In the genomic region with DNA sequence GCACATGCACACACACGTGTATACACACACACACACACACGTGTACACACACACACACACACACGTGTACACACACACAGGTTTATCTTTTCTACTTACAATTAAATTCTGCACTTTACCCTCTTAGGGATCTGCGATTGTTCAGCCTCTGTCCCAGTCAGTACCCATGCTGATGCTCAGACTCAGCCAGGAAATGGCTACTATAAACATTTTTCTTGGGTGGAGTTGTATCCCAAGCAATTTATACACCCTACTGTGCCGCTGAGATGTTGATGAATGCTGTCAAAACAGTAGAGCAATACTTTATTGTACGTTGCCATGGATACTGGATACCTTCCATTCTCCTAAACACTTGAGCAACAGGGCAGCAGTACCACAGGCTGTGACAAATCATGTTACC, we compare ENCODE assay signal across 30 mouse cellular contexts. TPM values are rescaled to one million over a fixed set of nuclear protein-coding genes. Genes with fewer than 3 reads are reported as not detected.
A peak's percentile ranks its signal among the peaks of the same experiment; 100 is the strongest.
DNase-seq lines count a peak whose midpoint lies in the region; ATAC-seq and TF ChIP-seq lines count a peak whose summit lies in the region.
"Had no signal": no experiment of that assay in that cellular context is flagged by ENCODE, and none has a peak within 500 bp of the region (broad histone marks: within the 10 kb centered on the region; RNA-seq: fewer than 3 reads in every experiment).

No protein-coding gene starts in this region.

- no peaks in the 10 kb centered on the region for H3K4me1 ChIP-seq in forebrain, postnatal 0 days (ENCODE audit: insufficient read depth)
- H3K4me1 ChIP-seq in forebrain, embryonic 10.5 days = no peaks in the 10 kb centered on the region
- no peaks in the 10 kb centered on the region for H3K4me1 ChIP-seq in lung, postnatal 0 days (ENCODE audit: insufficient read depth, low read depth, low read length)
- no peaks in the 10 kb centered on the region for H3K4me1 ChIP-seq in CH12.LX (ENCODE audit: control insufficient read depth in 1 of 2, insufficient read depth in 2 of 2)
- no peaks in the 10 kb centered on the region for H3K4me1 ChIP-seq in kidney, embryonic 15.5 days
- H3K4me1 ChIP-seq: embryonic facial prominence, embryonic 12.5 days; heart, embryonic 10.5 days; limb, embryonic 13.5 days; neural tube, embryonic 12.5 days had no signal

- H3K4me3 ChIP-seq in forebrain, postnatal 0 days (ENCODE audit: low read depth, low read length) = no peak overlapping the region
- no peak overlapping the region for H3K4me3 ChIP-seq in forebrain, embryonic 10.5 days
- H3K4me3 ChIP-seq in lung, postnatal 0 days (ENCODE audit: low read depth, low read length) = no peak overlapping the region
- H3K4me3 ChIP-seq in CH12.LX (replicated peaks in 1 of 3; ENCODE audit: low read depth in 2 of 3, low read length in 2 of 3, poor library complexity in 1 of 3) = no peak overlapping the region
- no peak overlapping the region for H3K4me3 ChIP-seq in kidney, embryonic 15.5 days (replicated peaks)
- H3K4me3 ChIP-seq: embryonic facial prominence, embryonic 12.5 days; heart, embryonic 10.5 days; left cerebral cortex, adult 2 months; limb, embryonic 13.5 days; myocyte; neural tube, embryonic 12.5 days had no signal

- H3K79me2 ChIP-seq in CH12.LX (replicated peaks; ENCODE audit: control insufficient read depth, extremely low read depth, insufficient read depth, poor library complexity, severe bottlenecking) = no peaks in the 10 kb centered on the region

- TF ChIP-seq CTCF in forebrain, postnatal 0 days (IDR thresholded peaks at IDR 0.05; ENCODE audit: low read depth) = no peak
- TF ChIP-seq CTCF in lung, postnatal 0 days (IDR thresholded peaks at IDR 0.05) = no peak
- no peak for TF ChIP-seq CTCF in CH12.LX (conservative IDR thresholded peaks at IDR 0.05 in 1 of 2, IDR thresholded peaks at IDR 0.05 in 1 of 2; ENCODE audit: low read depth in 2 of 2, low read length in 2 of 2)

- H3K4me2 ChIP-seq in forebrain, postnatal 0 days (ENCODE audit: low read depth) = no peak overlapping the region
- no peak overlapping the region for H3K4me2 ChIP-seq in lung, postnatal 0 days (replicated peaks; ENCODE audit: low read depth, low read length)
- no peak overlapping the region for H3K4me2 ChIP-seq in CH12.LX (ENCODE audit: insufficient read depth, low read depth, poor library complexity, severe bottlenecking)
- H3K4me2 ChIP-seq in kidney, embryonic 15.5 days = no peak overlapping the region
- H3K4me2 ChIP-seq: embryonic facial prominence, embryonic 12.5 days; hindbrain, embryonic 14.5 days; limb, embryonic 13.5 days; liver, embryonic 11.5 days; neural tube, embryonic 12.5 days had no signal

- DNase-seq in forebrain, postnatal 0 days = no peak
- no peak for DNase-seq in forebrain, embryonic 10.5 days (ENCODE audit: extremely low spot score, low spot score)
- DNase-seq in lung, postnatal 0 days (ENCODE audit: low spot score) = peak; percentile 50
- DNase-seq in lung, postnatal 14 days = no peak
- no peak for DNase-seq in CH12.LX (ENCODE audit: extremely low read depth)
- peak; percentile 5 for DNase-seq in lung, postnatal 25 days (ENCODE audit: low spot score)
- DNase-seq: adrenal gland, postnatal 14 days; cerebellum, adult 11-12 months; cerebellum, adult 9-11 months; embryo, embryonic 11 days; gastrocnemius, postnatal 10 days; kidney, adult 9 months; kidney, postnatal 25 days; liver, postnatal 0 days; right cerebral cortex, adult 18-20 months; right cerebral cortex, postnatal 4 days; thymus, adult 18-20 months; thymus, postnatal 25 days had no signal

- no peak for TF ChIP-seq RAD21 in CH12.LX (IDR thresholded peaks at IDR 0.05; ENCODE audit: low read depth, low read length)

- 74% methylated on average over 6 of the region's 6 CpGs for WGBS in forebrain, postnatal 0 days
- 93% methylated on average over 6 of the region's 6 CpGs for WGBS in forebrain, embryonic 10.5 days
- 60% methylated on average over 6 of the region's 6 CpGs for WGBS in lung, postnatal 0 days
- WGBS in kidney, embryonic 15.5 days = 92% methylated on average over 6 of the region's 6 CpGs

- in situ Hi-C loops in CH12.LX (cut with MboI; ENCODE audit: low pct_ligation_motif_present, low pct_unique_long_range_greater_than_20kb, low sequenced_read_pairs) = no loop called here

- peaks cover 20% of the 10 kb centered on the region; the same call in 1 of the 2 replicates for H3K36me3 ChIP-seq in forebrain, postnatal 0 days (ENCODE audit: insufficient read depth)
- peaks cover 92% of the 10 kb centered on the region for H3K36me3 ChIP-seq in forebrain, embryonic 10.5 days (replicated peaks)
- 0 out of 2 replicates have a peak, but pooled peaks cover 3% of the 10 kb centered on the region for H3K36me3 ChIP-seq in lung, postnatal 0 days (ENCODE audit: insufficient read depth, low read length)
- H3K36me3 ChIP-seq in CH12.LX (replicated peaks in 1 of 2; ENCODE audit: control insufficient read depth in 1 of 2, insufficient read depth in 1 of 2, low read length in 1 of 2) = peaks cover 53 to 89% of the 10 kb centered on the region in 2 experiments
- peaks cover 84% of the 10 kb centered on the region for H3K36me3 ChIP-seq in kidney, embryonic 15.5 days

- H3K27me3 ChIP-seq in forebrain, postnatal 0 days (ENCODE audit: insufficient read depth, low read length) = no peaks in the 10 kb centered on the region
- no peaks in the 10 kb centered on the region for H3K27me3 ChIP-seq in forebrain, embryonic 10.5 days (ENCODE audit: poor library complexity, severe bottlenecking)
- H3K27me3 ChIP-seq in lung, postnatal 0 days (replicated peaks; ENCODE audit: insufficient read depth, low read length) = no peaks in the 10 kb centered on the region
- H3K27me3 ChIP-seq in CH12.LX (replicated peaks) = no peaks in the 10 kb centered on the region
- H3K27me3 ChIP-seq in kidney, embryonic 15.5 days = no peaks in the 10 kb centered on the region
- H3K27me3 ChIP-seq: embryonic facial prominence, embryonic 12.5 days; limb, embryonic 13.5 days; neural tube, embryonic 12.5 days had no signal

- peak; percentile 5; the same call in 1 of the 2 replicates for ATAC-seq in forebrain, postnatal 0 days
- ATAC-seq in lung, postnatal 0 days = peak; percentile 82
- no peak for ATAC-seq in kidney, embryonic 15.5 days (replicated peaks; ENCODE audit: low FRiP score)
- ATAC-seq: intestine, postnatal 0 days; liver, postnatal 0 days had no signal

- TF ChIP-seq POLR2A in CH12.LX (IDR thresholded peaks at IDR 0.05; ENCODE audit: low read depth, low read length) = no peak

- no peaks in the 10 kb centered on the region for H3K9me3 ChIP-seq in forebrain, postnatal 0 days (ENCODE audit: low read length)
- H3K9me3 ChIP-seq in forebrain, embryonic 10.5 days = no peaks in the 10 kb centered on the region
- H3K9me3 ChIP-seq in lung, postnatal 0 days (ENCODE audit: low read length) = no peaks in the 10 kb centered on the region
- H3K9me3 ChIP-seq in CH12.LX (replicated peaks; ENCODE audit: low read length) = no peaks in the 10 kb centered on the region
- no peaks in the 10 kb centered on the region for H3K9me3 ChIP-seq in kidney, embryonic 15.5 days (replicated peaks)
- H3K9me3 ChIP-seq: embryonic facial prominence, embryonic 12.5 days; heart, embryonic 10.5 days; limb, embryonic 13.5 days; neural tube, embryonic 12.5 days had no signal

- no peak overlapping the region for H3K27ac ChIP-seq in forebrain, postnatal 0 days (ENCODE audit: low read depth, low read length)
- H3K27ac ChIP-seq in forebrain, embryonic 10.5 days = no peak overlapping the region
- H3K27ac ChIP-seq in lung, postnatal 0 days (ENCODE audit: low read length) = no peak overlapping the region
- no peak overlapping the region for H3K27ac ChIP-seq in CH12.LX (ENCODE audit: insufficient read depth, low read depth)
- no peak overlapping the region for H3K27ac ChIP-seq in kidney, embryonic 15.5 days
- H3K27ac ChIP-seq: embryonic facial prominence, embryonic 12.5 days; heart, embryonic 10.5 days; hindbrain, embryonic 14.5 days; left cerebral cortex, adult 2 months; limb, embryonic 13.5 days; neural tube, embryonic 12.5 days; stomach, postnatal 0 days had no signal

- peak; percentile 52; the same call in 1 of the 2 replicates for TF ChIP-seq EP300 in lung, postnatal 0 days (IDR thresholded peaks at IDR 0.05)
- no peak for TF ChIP-seq EP300 in CH12.LX (IDR thresholded peaks at IDR 0.05; ENCODE audit: low read length)

- H3K9ac ChIP-seq in forebrain, postnatal 0 days = no peak overlapping the region
- H3K9ac ChIP-seq in lung, postnatal 0 days (replicated peaks; ENCODE audit: low read depth) = no peak overlapping the region
- no peak overlapping the region for H3K9ac ChIP-seq in CH12.LX (ENCODE audit: insufficient read depth, low read depth)
- no peak overlapping the region for H3K9ac ChIP-seq in kidney, embryonic 15.5 days
- H3K9ac ChIP-seq: embryonic facial prominence, embryonic 12.5 days; hindbrain, embryonic 14.5 days; limb, embryonic 13.5 days; liver, postnatal 0 days; neural tube, embryonic 12.5 days had no signal

- dilution Hi-C loops in CH12.LX (cut with MboI; ENCODE audit: extremely low pct_ligation_motif_present, extremely low pct_unique_long_range_greater_than_20kb, low sequenced_read_pairs) = no loop called here

RNA-seq across cellular contexts. Expression of gene Cdkn3, which starts 9.7 kb away (rescaled TPM):
- total RNA-seq in forebrain, postnatal 0 days (2014; rRNA removed) = 1.2 and 2.1 TPM in 2 replicates
- 7.1 and 7.4 TPM in 2 replicates for polyA plus RNA-seq in forebrain, postnatal 0 days (2015; fragmentation: Nextera tagmentation; extraction: Ambion mirVana)
- polyA plus RNA-seq in forebrain, embryonic 10.5 days (2016; fragmentation: Nextera tagmentation; extraction: Ambion mirVana) = 42.8 and 53.3 TPM in 2 replicates
- 5.2 and 8.2 TPM in 2 replicates for polyA plus RNA-seq in lung, postnatal 0 days (2015; fragmentation: Nextera tagmentation; extraction: Ambion mirVana)
- total RNA-seq in CH12.LX (2012; rRNA removed) (16.0 and 19.6 TPM in 2 replicates), CH12.LX (2014; rRNA removed) (22.8 and 24.3 TPM in 2 replicates)
- polyA plus RNA-seq in CH12.LX (2012; ENCODE audit: insufficient read length, low read depth) = 27.8 and 35.5 TPM in 2 replicates
- 48.0 and 51.1 TPM in 2 replicates for polyA plus RNA-seq in kidney, embryonic 15.5 days (2015; fragmentation: Nextera tagmentation; extraction: Ambion mirVana)
- total RNA-seq: layer of hippocampus, adult 18-20 months had no signal

RNA-seq across cellular contexts. Expression of gene Cnih1, which starts 18.2 kb away (rescaled TPM):
- total RNA-seq in forebrain, postnatal 0 days (2014; rRNA removed) = 94.9 and 101 TPM in 2 replicates
- polyA plus RNA-seq in forebrain, postnatal 0 days (2015; fragmentation: Nextera tagmentation; extraction: Ambion mirVana) = 167 and 182 TPM in 2 replicates
- 204 and 209 TPM in 2 replicates for polyA plus RNA-seq in forebrain, embryonic 10.5 days (2016; fragmentation: Nextera tagmentation; extraction: Ambion mirVana)
- polyA plus RNA-seq in lung, postnatal 0 days (2015; fragmentation: Nextera tagmentation; extraction: Ambion mirVana) = 133 and 137 TPM in 2 replicates
- 68.9 and 69.2 TPM in 2 replicates for total RNA-seq in CH12.LX (2012; rRNA removed)
- total RNA-seq in CH12.LX (2014; rRNA removed) = 190 and 191 TPM in 2 replicates
- polyA plus RNA-seq in CH12.LX (2012; ENCODE audit: insufficient read length, low read depth) = 125 and 185 TPM in 2 replicates
- polyA plus RNA-seq in kidney, embryonic 15.5 days (2015; fragmentation: Nextera tagmentation; extraction: Ambion mirVana) = 178 and 184 TPM in 2 replicates

RNA-seq across cellular contexts. Expression of gene Gmfb, which starts 52.0 kb away (rescaled TPM):
- 158 and 240 TPM in 2 replicates for total RNA-seq in forebrain, postnatal 0 days (2014; rRNA removed)
- 90.8 and 113 TPM in 2 replicates for polyA plus RNA-seq in forebrain, postnatal 0 days (2015; fragmentation: Nextera tagmentation; extraction: Ambion mirVana)
- polyA plus RNA-seq in forebrain, embryonic 10.5 days (2016; fragmentation: Nextera tagmentation; extraction: Ambion mirVana) = 106 and 107 TPM in 2 replicates
- 42.1 and 47.8 TPM in 2 replicates for polyA plus RNA-seq in lung, postnatal 0 days (2015; fragmentation: Nextera tagmentation; extraction: Ambion mirVana)
- total RNA-seq in CH12.LX (2012; rRNA removed) (27.2 and 33.8 TPM in 2 replicates), CH12.LX (2014; rRNA removed) (97.6 and 110 TPM in 2 replicates)
- polyA plus RNA-seq in CH12.LX (2012; ENCODE audit: insufficient read length, low read depth) = 60.4 and 70.1 TPM in 2 replicates
- polyA plus RNA-seq in kidney, embryonic 15.5 days (2015; fragmentation: Nextera tagmentation; extraction: Ambion mirVana) = 72.3 and 75.2 TPM in 2 replicates

Comparison
In these comparisons a context has a peak if more than half of its experiments do, and no peak if none do; other contexts are left out.
1. DNase-seq: peak in lung, postnatal 0 days (single experiment) and lung, postnatal 25 days (single experiment); none in forebrain, postnatal 0 days (single experiment), forebrain, embryonic 10.5 days (single experiment), lung, postnatal 14 days (single experiment) and CH12.LX (single experiment).